Mouse (Mus musculus): ENCODE results near the gene Rundc3a.

- no peak for TF ChIP-seq MYOD1 (IDR thresholded peaks at IDR 0.05; ENCODE audit: control insufficient read depth in 1 of 3, insufficient read length in 2 of 3, low read depth in 2 of 3)
- no peak for TF ChIP-seq POLR2A (IDR thresholded peaks at IDR 0.05; ENCODE audit: insufficient read length, low read depth)
- TF ChIP-seq E2F4 (IDR thresholded peaks at IDR 0.05; ENCODE audit: insufficient read depth), result no peak
- no peak for TF ChIP-seq MAX (IDR thresholded peaks at IDR 0.05; ENCODE audit: low read depth)
- no peak for TF ChIP-seq CEBPB (IDR thresholded peaks at IDR 0.05; ENCODE audit: insufficient read depth, poor library complexity, severe bottlenecking)
- no peak for TF ChIP-seq SRF (IDR thresholded peaks at IDR 0.05; ENCODE audit: control insufficient read depth, insufficient read length, low read depth)
- TF ChIP-seq TCF12 (IDR thresholded peaks at IDR 0.05; ENCODE audit: insufficient read depth, poor library complexity, severe bottlenecking), result no peak
- TF ChIP-seq USF1 (IDR thresholded peaks at IDR 0.05; ENCODE audit: low read depth), result no peak
- TF ChIP-seq MYOG (IDR thresholded peaks at IDR 0.05; ENCODE audit: control insufficient read depth in 1 of 3, insufficient read depth in 1 of 3, insufficient read length in 2 of 3, low read depth in 2 of 3), result no peak
- TF ChIP-seq POLR2AphosphoS2 (IDR thresholded peaks at IDR 0.05; ENCODE audit: insufficient read length, low read depth), result no peak
Observed at GRCm38 (mm10) chr11:102344458-102344857, 48.7 kb upstream of the Rundc3a start.

All from myocyte (in vitro differentiated cells).